Mouse (Mus musculus) olfactory bulb, adult 2 months (tissue): ENCODE measurements at regions not wholly inside any gene's neighbourhood (a gene's known extent, or its start where the extent isn't known, plus 50 kb on each side); places are given as distances from the start of the nearest gene placed in this dataset.

Experiments used
- CTCF ChIP-seq: fragments of 200-500 bp; IDR thresholded peaks from 2 replicates; pipeline ENCODE4 v1.5.1; 2012; ENCODE audit warnings: low read depth, mild to moderate bottlenecking, low read length, moderate library complexity; ENCODE audit not compliant: insufficient read depth
- POLR2A ChIP-seq: fragments of 200-500 bp; IDR thresholded peaks from 2 replicates; pipeline ENCODE4 v1.6.1; 2012; ENCODE audit warnings: mild to moderate bottlenecking, low read depth, low read length, moderate library complexity; ENCODE audit not compliant: insufficient read depth

- TF ChIP-seq CTCF (no peak), POLR2A (no peak)
These were observed 427.3 kb upstream of the Nr5a2 start for GRCm38 (mm10) chr1:137387509-137387908.
